Mouse (Mus musculus) adrenal gland, postnatal 36 days (tissue): ENCODE data around the gene Onecut3. TPM values are rescaled to one million over a fixed set of nuclear protein-coding genes. Genes with fewer than 3 reads are reported as not detected.

Source experiments
- DNase-seq, 2 experiments: peaks; one replicate each; pipeline ENCODE4 v3.0.0; 2021; ENCODE audit warnings: mixed read lengths in 1 of 2
- total RNA-seq, 2 experiments: library from RNA; stranded (reverse); gene quantifications; 2 replicates each; pipeline ENCODE4 v1.2.3; 2021

Gene Onecut3
- total RNA-seq, 2 experiments from 2014 or later = not detected

GRCm38 (mm10) chr10:80503599-80504220 lies 9.1 kb downstream of the Onecut3 start:
- DNase-seq = peak; percentile 27 to 41

GRCm38 (mm10) chr10:80504724-80505123 lies 10.1 kb downstream of the Onecut3 start:
- DNase-seq = no peak

- DNase-seq = peak; percentile 69 to 77
These were observed 11.6 kb downstream of the Onecut3 start for GRCm38 (mm10) chr10:80506222-80506621.

- DNase-seq = peak; percentile 81 to 88
These were observed 15.0 kb downstream of the Onecut3 start for GRCm38 (mm10) chr10:80509412-80510272.

GRCm38 (mm10) chr10:80510273-80510660 lies 15.6 kb downstream of the Onecut3 start:
- no peak for DNase-seq

GRCm38 (mm10) chr10:80513739-80514138 lies 19.1 kb downstream of the Onecut3 start:
- DNase-seq = peak; percentile 35

- DNase-seq = no peak
These were observed 24.7 kb downstream of the Onecut3 start for GRCm38 (mm10) chr10:80519287-80519686.

GRCm38 (mm10) chr10:80523299-80523698 lies 28.7 kb downstream of the Onecut3 start:
- no peak for DNase-seq

- DNase-seq = no peak
These were observed 31.5 kb downstream of the Onecut3 start for GRCm38 (mm10) chr10:80526172-80526571.

GRCm38 (mm10) chr10:80532783-80533182 lies 38.1 kb downstream of the Onecut3 start:
- DNase-seq = no peak

- DNase-seq = peak; percentile 71 to 76
These were observed 39.1 kb downstream of the Onecut3 start for GRCm38 (mm10) chr10:80533704-80534103.

GRCm38 (mm10) chr10:80535071-80535470 lies 40.4 kb downstream of the Onecut3 start:
- DNase-seq = no peak

- DNase-seq = no peak
These were observed 41.1 kb downstream of the Onecut3 start for GRCm38 (mm10) chr10:80535711-80536110.

GRCm38 (mm10) chr10:80538180-80538579 lies 43.5 kb downstream of the Onecut3 start:
- peak; percentile 69 to 74 for DNase-seq

- DNase-seq = peak; percentile 95 to 96
These were observed 44.2 kb downstream of the Onecut3 start, which contains the start of gene Atp8b3 for GRCm38 (mm10) chr10:80538710-80539394. Gene Atp8b3 (minus strand): TSS chr10:80539124.

- DNase-seq = peak; percentile 61 to 70
These were observed 44.9 kb downstream of the Onecut3 start for GRCm38 (mm10) chr10:80539493-80539892.

GRCm38 (mm10) chr10:80543873-80544272 lies 49.2 kb downstream of the Onecut3 start:
- DNase-seq = no peak

GRCm38 (mm10) chr10:80545590-80545989 lies 51.0 kb downstream of the Onecut3 start:
- DNase-seq = peak in 1 of 2 experiments; percentile 48

GRCm38 (mm10) chr10:80546945-80547344 lies 52.3 kb downstream of the Onecut3 start:
- no peak for DNase-seq

- DNase-seq = peak in 1 of 2 experiments; percentile 40
These were observed 52.9 kb downstream of the Onecut3 start for GRCm38 (mm10) chr10:80547539-80547938.

GRCm38 (mm10) chr10:80548428-80549006 lies 53.9 kb downstream of the Onecut3 start:
- DNase-seq = peak; percentile 92 to 93

GRCm38 (mm10) chr10:80549279-80549678 lies 54.6 kb downstream of the Onecut3 start:
- peak; percentile 31 to 38 for DNase-seq
